Comparison of ENCODE assay signal across 13 mouse cellular contexts in genomic region chr13:61570027-61570426, GRCm38 (mm10). TPM values are rescaled to one million over a fixed set of nuclear protein-coding genes. Genes with fewer than 3 reads are reported as not detected.
"Had no signal": no experiment of that assay in that cellular context is flagged by ENCODE, and none has a peak within 500 bp of the region (broad histone marks: within the 10 kb centered on the region; RNA-seq: fewer than 3 reads in every experiment).

Gene Cts3 (minus strand): TSS chr13:61570127.

- DNase-seq: retina, postnatal 1 day; right cerebral cortex, adult 18-20 months; right cerebral cortex, postnatal 14 days; right cerebral cortex, postnatal 25 days; right cerebral cortex, postnatal 4 days; spleen, adult 18-20 months; thymus, adult 18-20 months; thymus, adult 2 months; thymus, postnatal 14 days; thymus, postnatal 25 days; thymus, postnatal 36 days; thymus, postnatal 4 days had no signal

RNA-seq across cellular contexts. Expression of gene Cts3, which starts in this region (rescaled TPM):
- total RNA-seq: neutrophil, adult 5-6 weeks had no signal
